Mouse (Mus musculus): ENCODE measurements around the gene Olfr730.

Gene Olfr730

DNA sequence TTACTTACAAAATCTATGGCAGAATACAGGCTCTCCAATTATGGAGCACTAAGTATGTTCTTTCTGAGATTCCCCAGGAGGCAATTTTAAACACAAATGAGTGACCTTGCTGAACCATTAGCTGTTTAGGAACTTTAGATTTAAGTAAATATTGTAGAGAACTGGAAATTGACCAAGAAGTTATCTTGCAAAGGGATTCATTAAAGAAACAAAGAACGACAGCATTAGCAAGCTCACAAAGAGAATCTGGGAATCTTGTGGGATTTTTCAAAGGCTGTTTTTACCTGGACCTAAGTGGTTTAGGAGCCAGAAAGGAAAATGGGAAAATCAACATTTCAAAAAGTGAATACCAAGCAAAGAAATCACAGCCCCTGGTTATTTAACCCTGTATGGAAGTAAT is at the start of gene Olfr730:
Olfr730 (minus strand) TSS at position 101 of the 400 bp plus-strand sequence.
- no peak for DNase-seq (ENCODE audit: low spot score in 2 of 2)

DNA sequence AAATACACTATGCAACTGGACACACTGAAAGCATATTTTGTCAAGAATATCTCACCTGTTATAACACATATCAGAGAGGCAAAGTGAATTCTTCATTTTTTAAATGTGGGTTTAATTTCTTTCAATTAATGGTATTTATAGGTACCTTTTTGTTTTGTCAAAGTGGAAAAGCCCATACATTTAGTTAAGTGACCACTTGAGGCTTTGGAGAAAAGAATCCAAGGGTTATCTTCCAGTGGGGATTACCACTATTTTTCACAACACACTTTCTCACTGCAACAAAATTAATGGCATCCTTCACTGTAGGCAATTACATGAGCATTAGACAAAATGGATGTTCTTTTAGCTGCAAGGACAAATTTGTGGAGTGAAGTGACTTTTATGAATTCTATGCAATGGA is 35.2 kb downstream of the Olfr730 start, which contains the start of gene Olfr729:
Olfr729 (minus strand) TSS at position 101 of the 400 bp plus-strand sequence.
- no peak for DNase-seq (ENCODE audit: low spot score in 2 of 2)

DNA sequence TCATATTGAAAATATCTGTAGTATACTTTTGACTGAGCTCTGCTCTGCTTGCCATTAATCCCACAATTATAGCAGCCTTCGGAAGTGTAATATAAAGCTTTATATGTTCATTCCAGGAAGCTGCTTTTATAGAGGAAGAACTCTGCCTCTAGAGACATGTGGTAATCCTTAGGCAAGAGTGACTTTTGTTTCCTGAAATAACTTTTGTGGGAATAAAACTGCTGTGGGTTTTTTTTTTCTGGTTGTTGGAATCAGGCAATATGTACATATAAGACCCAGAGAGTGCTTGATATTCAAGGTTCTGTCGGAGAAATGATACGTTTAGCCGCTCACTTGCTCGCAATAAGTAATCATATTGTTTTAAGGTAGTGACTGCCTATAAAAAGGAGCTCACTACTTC is 45.4 kb downstream of the Olfr730 start, which contains the start of gene Olfr728:
Olfr728 (minus strand) TSS at position 101 of the 400 bp plus-strand sequence.
- no peak for DNase-seq (ENCODE audit: low spot score in 2 of 2)
